Mouse (Mus musculus) liver, postnatal 0 days (tissue): ENCODE measurements around the gene Sctr. TPM values are rescaled to one million over a fixed set of nuclear protein-coding genes. Genes with fewer than 3 reads are reported as not detected.
A peak's percentile ranks its signal among the peaks of the same experiment; 100 is the strongest.

Source experiments
- ATAC-seq: fragments of 200-750 bp; cut with Nextera tagmentation; 2 replicates; pipeline ENCODE4 v1.8.0; 2017; ENCODE audit warnings: mild to moderate bottlenecking, moderate library complexity
- DNase-seq: peaks from one replicate; pipeline ENCODE4 v3.0.0-alpha.2; 2016
- H3K27ac ChIP-seq: fragments of 300-500 bp; sonication (generic); 2 replicates; pipeline ENCODE4 v1.5.1; 2014; ENCODE audit warnings: antibody characterized with exemption, moderate library complexity, mild to moderate bottlenecking, low read depth
- H3K27me3 ChIP-seq: fragments of 300-500 bp; sonication (generic); 2 replicates; pipeline ENCODE4 v1.6.1; 2014; ENCODE audit warnings: low read length, control low read depth, mixed read lengths; ENCODE audit not compliant: insufficient read depth
- H3K36me3 ChIP-seq: fragments of 300-500 bp; sonication (generic); replicated peaks from 2 replicates; pipeline ENCODE4 v1.6.1; 2014; ENCODE audit warnings: mild to moderate bottlenecking, control low read depth, low read length, moderate library complexity, mixed read lengths; ENCODE audit not compliant: insufficient read depth
- H3K4me1 ChIP-seq: fragments of 300-500 bp; sonication (generic); 2 replicates; pipeline ENCODE4 v1.6.1; 2014; ENCODE audit warnings: antibody characterized with exemption, mild to moderate bottlenecking, control low read depth; ENCODE audit not compliant: insufficient read depth
- H3K4me2 ChIP-seq: fragments of 300-500 bp; sonication (generic); 2 replicates; pipeline ENCODE4 v1.6.1; 2014; ENCODE audit warnings: low read depth, mild to moderate bottlenecking, low read length, moderate library complexity, mixed read lengths
- H3K4me3 ChIP-seq: fragments of 300-500 bp; sonication (generic); 2 replicates; pipeline ENCODE4 v1.5.1; 2014; ENCODE audit warnings: low read depth, low read length
- H3K9ac ChIP-seq: fragments of 300-500 bp; sonication (generic); replicated peaks from 2 replicates; pipeline ENCODE4 v1.6.1; 2014; ENCODE audit warnings: mild to moderate bottlenecking, moderate library complexity
- H3K9me3 ChIP-seq: fragments of 300-500 bp; sonication (generic); 2 replicates; pipeline ENCODE4 v1.6.1; 2016; ENCODE audit warnings: mild to moderate bottlenecking, control low read depth, low read length, mixed read lengths
- CTCF ChIP-seq: sonication (generic); IDR thresholded peaks from 2 replicates; pipeline ENCODE4 v1.5.1; 2016; ENCODE audit warnings: antibody characterized with exemption, low read depth
- EP300 ChIP-seq: IDR thresholded peaks from 2 replicates; pipeline ENCODE4 v1.6.1; 2016; ENCODE audit warnings: antibody characterized with exemption, low read depth, mild to moderate bottlenecking
- WGBS: fragments of 180-500 bp; shearing (Covaris S2); extraction: QIAGEN DNeasy Blood & Tissue Kit; methylation state at CpG from one replicate; pipeline ENCODE4 v1.1.7; 2014; ENCODE audit not compliant: insufficient replicate concordance; 5-methylcytosine and 5-hydroxymethylcytosine counted together
- polyA plus RNA-seq: library from polyadenylated mRNA; unstranded; fragments of >200 nt; fragmentation: Nextera tagmentation; extraction: Ambion mirVana; gene quantifications from 2 replicates; pipeline ENCODE4 v1.2.1, GENCODE M21; 2015

Gene Sctr
- polyA plus RNA-seq, 1 experiment from 2014 or later: 0.05 TPM

DNA sequence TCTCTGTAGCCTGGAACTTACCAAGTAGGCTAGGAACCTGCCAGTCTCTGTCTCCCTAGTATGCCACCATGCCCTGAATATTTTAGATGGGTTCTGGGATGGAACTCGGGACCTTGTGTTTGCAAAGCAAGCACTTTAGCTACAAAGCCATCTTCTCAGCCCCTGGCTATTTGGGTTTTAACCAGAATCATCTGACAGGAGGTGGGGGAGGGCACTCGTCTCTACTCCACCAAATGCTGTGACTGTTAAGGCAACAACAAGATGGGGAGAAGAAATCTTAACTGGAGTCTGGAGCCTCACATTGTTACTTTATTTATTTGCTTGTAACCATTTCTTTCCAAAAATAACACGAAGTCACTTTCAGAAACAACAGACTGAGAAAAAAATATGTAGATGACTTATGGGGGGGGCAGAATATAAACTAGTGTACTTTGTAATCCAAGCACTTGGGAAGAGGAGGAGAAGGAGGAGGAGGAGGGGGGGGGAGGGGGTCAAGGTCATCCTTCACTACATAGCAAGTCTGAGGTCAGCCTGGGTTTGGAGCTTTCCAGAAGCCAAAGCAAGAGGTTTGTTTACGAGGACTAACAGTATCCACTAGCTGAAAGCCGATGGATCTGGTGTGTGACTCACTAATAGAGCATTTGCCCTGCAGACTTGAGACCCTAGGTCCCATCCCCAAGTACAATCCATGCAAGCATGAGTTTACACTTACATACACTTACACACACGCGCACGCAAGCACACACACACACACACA is 51.2 kb downstream of the Sctr start:
- 66% methylated on average over 8 of the region's 8 CpGs for WGBS
- no peak overlapping the region for H3K4me2 ChIP-seq
- H3K9me3 ChIP-seq: no peaks in the 10 kb centered on the region
- no peak overlapping the region for H3K4me3 ChIP-seq
- no peaks in the 10 kb centered on the region for H3K36me3 ChIP-seq
- DNase-seq: no peak
- no peak for ATAC-seq
- 0 out of 2 replicates have a peak, but pooled peaks cover 3% of the 10 kb centered on the region for H3K4me1 ChIP-seq
- H3K27me3 ChIP-seq: no peaks in the 10 kb centered on the region
- TF ChIP-seq EP300: no peak
- TF ChIP-seq CTCF: no peak
- no peak overlapping the region for H3K9ac ChIP-seq
- H3K27ac ChIP-seq: no peak overlapping the region

DNA sequence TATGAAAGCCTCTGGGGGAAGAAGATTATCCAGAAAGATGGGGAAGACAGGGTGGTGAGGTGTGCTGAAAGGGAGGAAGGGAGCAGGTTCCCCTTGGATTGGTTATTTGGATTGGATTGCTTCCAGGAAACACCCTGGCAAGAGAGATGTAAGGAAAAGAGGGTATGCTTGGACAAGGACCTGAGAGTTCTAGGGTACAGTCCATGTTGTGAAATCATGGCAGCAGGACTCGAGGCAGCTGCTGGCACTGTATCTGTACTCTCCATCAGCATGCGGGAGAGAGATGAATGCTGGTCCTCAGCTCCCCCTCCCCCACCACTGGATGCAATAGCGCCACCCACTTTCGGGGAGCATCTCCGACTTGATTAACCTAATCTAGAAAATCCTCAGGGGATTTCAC is 54.0 kb downstream of the Sctr start:
- TF ChIP-seq CTCF: no peak
- no peak for TF ChIP-seq EP300
- Histone ChIP-seq H3K27ac (no peak overlapping the region), H3K4me3 (no peak overlapping the region), H3K4me1 (peaks cover 13% of the 10 kb centered on the region), H3K9ac (no peak overlapping the region), H3K4me2 (no peak overlapping the region), H3K36me3 (no peaks in the 10 kb centered on the region), H3K27me3 (no peaks in the 10 kb centered on the region), H3K9me3 (no peaks in the 10 kb centered on the region)
- WGBS: 59% methylated on average over 5 of the region's 5 CpGs
- DNase-seq (no peak), ATAC-seq (no peak)

DNA sequence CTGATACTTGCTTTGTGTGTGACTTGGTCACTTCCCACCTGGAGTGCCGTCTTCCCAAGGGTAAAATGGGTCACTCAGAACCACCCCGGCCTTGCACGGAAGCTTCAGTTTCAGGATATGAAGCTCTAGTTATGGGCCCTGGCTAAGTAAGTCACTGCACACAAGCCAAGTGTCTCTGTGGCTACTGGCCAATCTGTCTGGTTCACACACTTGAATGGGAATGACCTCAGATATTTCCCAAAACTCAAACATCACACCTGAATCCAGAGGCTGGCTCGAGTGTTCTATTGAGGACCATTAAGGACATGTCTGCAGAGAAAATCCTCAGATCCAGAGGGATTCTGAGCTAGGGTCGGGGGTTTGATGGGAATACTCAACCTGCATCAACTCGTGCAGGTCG is 55.5 kb downstream of the Sctr start:
- H3K4me1 ChIP-seq: peaks cover 19% of the 10 kb centered on the region
- DNase-seq (no peak), ATAC-seq (no peak)
- TF ChIP-seq EP300 (no peak), CTCF (no peak)
- H3K9me3 ChIP-seq: no peaks in the 10 kb centered on the region
- H3K27me3 ChIP-seq: no peaks in the 10 kb centered on the region
- no peak overlapping the region for H3K4me3 ChIP-seq
- H3K9ac ChIP-seq: no peak overlapping the region
- 85% methylated on average over 7 of the region's 7 CpGs for WGBS
- H3K27ac ChIP-seq: no peak overlapping the region
- H3K36me3 ChIP-seq: 0 out of 2 replicates have a peak, but pooled peaks cover 3% of the 10 kb centered on the region
- no peak overlapping the region for H3K4me2 ChIP-seq

- TF ChIP-seq EP300: no peak
- no peak for TF ChIP-seq CTCF
- no peaks in the 10 kb centered on the region for H3K9me3 ChIP-seq
- H3K36me3 ChIP-seq: 0 out of 2 replicates have a peak, but pooled peaks cover 7% of the 10 kb centered on the region
- peak overlapping the region; percentile 33 for H3K4me2 ChIP-seq
- ATAC-seq (peak; percentile 59), DNase-seq (no peak)
- H3K9ac ChIP-seq: 0 out of 2 replicates have a peak overlapping the region, but pooled peaks have one; percentile 23
- WGBS: 76% methylated on average over 11 of the region's 11 CpGs
- peaks cover 22% of the 10 kb centered on the region for H3K4me1 ChIP-seq
- no peak overlapping the region for H3K4me3 ChIP-seq
- H3K27me3 ChIP-seq: no peaks in the 10 kb centered on the region
- H3K27ac ChIP-seq: peak overlapping the region; percentile 68; the same call in 1 of the 2 replicates
These were observed 57.5 kb downstream of the Sctr start for GRCm38 (mm10) chr1:120064036-120064682.

GRCm38 (mm10) chr1:120066159-120066558 is 59.5 kb downstream of the Sctr start:
- Histone ChIP-seq H3K4me3 (no peak overlapping the region), H3K4me1 (peaks cover 23% of the 10 kb centered on the region), H3K27me3 (no peaks in the 10 kb centered on the region), H3K27ac (peak overlapping the region; percentile 80), H3K9me3 (no peaks in the 10 kb centered on the region), H3K36me3 (0 out of 2 replicates have a peak, but pooled peaks cover 7% of the 10 kb centered on the region), H3K9ac (no peak overlapping the region), H3K4me2 (no peak overlapping the region)
- TF ChIP-seq CTCF (no peak), EP300 (no peak)
- ATAC-seq: peak; percentile 82
- no peak for DNase-seq
- WGBS: 55% methylated on average over 8 of the region's 8 CpGs

- Histone ChIP-seq H3K9me3 (no peaks in the 10 kb centered on the region), H3K27me3 (no peaks in the 10 kb centered on the region), H3K9ac (no peak overlapping the region), H3K36me3 (0 out of 2 replicates have a peak, but pooled peaks cover 7% of the 10 kb centered on the region), H3K27ac (peak overlapping the region; percentile 80), H3K4me3 (no peak overlapping the region), H3K4me2 (no peak overlapping the region), H3K4me1 (peaks cover 26% of the 10 kb centered on the region)
- TF ChIP-seq CTCF (no peak), EP300 (no peak)
- ATAC-seq (peak; percentile 4; the same call in 1 of the 2 replicates), DNase-seq (no peak)
- WGBS: 48% methylated on average over 3 of the region's 3 CpGs
These were observed 59.9 kb downstream of the Sctr start for GRCm38 (mm10) chr1:120066625-120067024.
